Comparison of ENCODE assay signal across 8 mouse cellular contexts in genomic region chr14:29017883-29018282, GRCm38 (mm10). TPM values are rescaled to one million over a fixed set of nuclear protein-coding genes. Genes with fewer than 3 reads are reported as not detected.
DNase-seq lines count a peak whose midpoint lies in the region; ATAC-seq and TF ChIP-seq lines count a peak whose summit lies in the region.

Gene Lrtm1, plus strand, starts transcription at chr14:29018208.

- WGBS in forebrain, embryonic 10.5 days, result 3% methylated on average over 5 of the region's 5 CpGs
- 3% methylated on average over 5 of the region's 5 CpGs for WGBS in forebrain, embryonic 13.5 days
- WGBS in intestine, postnatal 0 days, result 33% methylated on average over 5 of the region's 5 CpGs

- H3K4me2 ChIP-seq in forebrain, embryonic 13.5 days, result no peak within 1 kb of the TSS
- no peak within 1 kb of the TSS for H3K4me2 ChIP-seq in intestine, postnatal 0 days (replicated peaks; ENCODE audit: low read depth)

- H3K9me3 ChIP-seq in forebrain, embryonic 10.5 days, result no peaks in the 10 kb centered on the region
- H3K9me3 ChIP-seq in forebrain, embryonic 13.5 days (replicated peaks), result no peaks in the 10 kb centered on the region
- H3K9me3 ChIP-seq in intestine, postnatal 0 days (ENCODE audit: control insufficient read depth), result no peaks in the 10 kb centered on the region

- H3K27ac ChIP-seq in forebrain, embryonic 10.5 days, result peak within 1 kb of the TSS; percentile 66; the same call in 1 of the 2 replicates
- no peak within 1 kb of the TSS for H3K27ac ChIP-seq in forebrain, embryonic 13.5 days
- no peak within 1 kb of the TSS for H3K27ac ChIP-seq in intestine, postnatal 0 days (ENCODE audit: low read depth, low read length)

- no peak for TF ChIP-seq CTCF in intestine, postnatal 0 days (IDR thresholded peaks at IDR 0.05; ENCODE audit: low read depth)

- H3K36me3 ChIP-seq in forebrain, embryonic 10.5 days (replicated peaks), result no peaks in the 10 kb centered on the region
- H3K36me3 ChIP-seq in forebrain, embryonic 13.5 days (ENCODE audit: poor library complexity, severe bottlenecking), result no peaks in the 10 kb centered on the region
- H3K36me3 ChIP-seq in intestine, postnatal 0 days (ENCODE audit: control insufficient read depth, insufficient read depth), result no peaks in the 10 kb centered on the region

- no peak within 1 kb of the TSS for H3K4me3 ChIP-seq in forebrain, embryonic 10.5 days
- no peak within 1 kb of the TSS for H3K4me3 ChIP-seq in forebrain, embryonic 13.5 days
- no peak within 1 kb of the TSS for H3K4me3 ChIP-seq in intestine, postnatal 0 days (ENCODE audit: low read depth, low read length)

- no peak within 1 kb of the TSS for H3K9ac ChIP-seq in forebrain, embryonic 13.5 days
- H3K9ac ChIP-seq in intestine, postnatal 0 days (ENCODE audit: low read depth, low read length), result no peak within 1 kb of the TSS

- H3K27me3 ChIP-seq in forebrain, embryonic 10.5 days (ENCODE audit: poor library complexity, severe bottlenecking), result peaks cover 48% of the 10 kb centered on the region
- H3K27me3 ChIP-seq in forebrain, embryonic 13.5 days, result no peaks in the 10 kb centered on the region
- no peaks in the 10 kb centered on the region for H3K27me3 ChIP-seq in intestine, postnatal 0 days (replicated peaks; ENCODE audit: control insufficient read depth, insufficient read depth, low read length)

- peaks cover 38% of the 10 kb centered on the region for H3K4me1 ChIP-seq in forebrain, embryonic 10.5 days
- peaks cover 7% of the 10 kb centered on the region for H3K4me1 ChIP-seq in forebrain, embryonic 13.5 days
- H3K4me1 ChIP-seq in intestine, postnatal 0 days (replicated peaks; ENCODE audit: control insufficient read depth, insufficient read depth, low read length), result no peaks in the 10 kb centered on the region

- ATAC-seq in forebrain, embryonic 13.5 days, result no peak
- no peak for ATAC-seq in megakaryocyte progenitor cell, adult 5-6 weeks (replicated peaks; ENCODE audit: poor library complexity)
- ATAC-seq in intestine, postnatal 0 days, result no peak

- peak; percentile 65 for DNase-seq in forebrain, embryonic 10.5 days (ENCODE audit: extremely low spot score, low spot score)
- DNase-seq in adipocyte (ENCODE audit: low spot score), result peak; percentile 72
- DNase-seq in gastrocnemius, postnatal 36 days, result no peak
- DNase-seq in kidney, postnatal 14 days, result peak; percentile 32
- no peak for DNase-seq in T-cell, adult 2 months (ENCODE audit: low spot score)

- intact Hi-C loops in gastrocnemius, postnatal 36 days (cut with DNase I), result no loop called here

RNA-seq across cellular contexts. Expression of gene Lrtm1, which starts in this region (rescaled TPM):
- 0.76 and 1.3 TPM in 2 replicates for polyA plus RNA-seq in forebrain, embryonic 10.5 days (2016; fragmentation: Nextera tagmentation; extraction: Ambion mirVana)
- 0.18 and 0.26 TPM in 2 replicates for polyA plus RNA-seq in forebrain, embryonic 13.5 days (2015; fragmentation: Nextera tagmentation; extraction: Ambion mirVana)
- 10 to 100 TPM; 19.0 to 24.8 TPM for total RNA-seq in gastrocnemius, postnatal 36 days (2021)
- not detected in 2 replicates for total RNA-seq in megakaryocyte progenitor cell, adult 5-6 weeks (2015)
- not detected in 2 replicates for total RNA-seq in megakaryocyte progenitor cell, adult 5-6 weeks (2017)
- polyA plus RNA-seq in intestine, postnatal 0 days (2015; fragmentation: Nextera tagmentation; extraction: Ambion mirVana), result not detected in 2 replicates

Comparison
In these comparisons a context has a peak if more than half of its experiments do, and no peak if none do; other contexts are left out.
1. RNA of gene Lrtm1 (total RNA-seq): 19.0 to 24.8 TPM in gastrocnemius, postnatal 36 days; not detected in megakaryocyte progenitor cell, adult 5-6 weeks; every median in the first group is over 10 times any median in the second.
2. DNase-seq: peak in forebrain, embryonic 10.5 days (single experiment), adipocyte (single experiment) and kidney, postnatal 14 days (single experiment); none in gastrocnemius, postnatal 36 days (0 of 2) and T-cell, adult 2 months (single experiment).